Mouse (Mus musculus) left cerebral cortex, postnatal 10 days (tissue): Measurements from ENCODE around the gene Stpg4. TPM values are rescaled to one million over a fixed set of nuclear protein-coding genes. Genes with fewer than 3 reads are reported as not detected.

Experiments
- DNase-seq, 2 experiments: peaks; one replicate each; pipeline ENCODE4 v3.0.0; 2021 to 2022; ENCODE audit warnings: low spot score in 2 of 2, mixed read lengths in 1 of 2; ENCODE audit errors: extremely low spot score in 1 of 2
- intact Hi-C: fragments of 180-260 bp; cut with DNase I; formaldehyde crosslinking; loops from one replicate; pipeline ENCODE4 v1.15.1; 2025
- total RNA-seq, 2 experiments: library from RNA; stranded (reverse); gene quantifications; 2 replicates each; pipeline ENCODE4 v1.2.3; 2021

The Stpg4 gene
- total RNA-seq, 2 experiments from 2014 or later = 0.56 TPM; not detected in 1

DNA sequence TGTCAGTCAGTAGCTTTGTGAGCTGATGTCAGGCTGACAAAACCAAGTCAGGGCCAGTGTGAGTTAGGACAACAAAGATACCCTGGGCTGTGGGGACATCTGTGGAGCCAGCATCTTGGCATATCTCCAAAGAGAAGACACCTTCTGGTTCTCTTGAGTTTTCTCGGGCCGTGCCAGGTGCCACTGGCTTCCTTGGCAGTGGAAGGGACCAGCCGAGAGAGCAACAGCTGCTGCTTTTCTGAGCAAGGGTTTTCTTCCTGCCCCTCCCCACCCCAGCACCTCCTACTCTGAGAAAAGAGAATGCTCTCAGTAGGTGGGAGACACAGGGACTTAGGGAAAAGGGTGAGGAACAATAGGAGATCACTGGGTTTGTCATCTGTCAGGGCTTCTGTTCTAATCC is 66.4 kb downstream of the Stpg4 start:
- intact Hi-C loops = no loop called here
- DNase-seq = no peak

DNA sequence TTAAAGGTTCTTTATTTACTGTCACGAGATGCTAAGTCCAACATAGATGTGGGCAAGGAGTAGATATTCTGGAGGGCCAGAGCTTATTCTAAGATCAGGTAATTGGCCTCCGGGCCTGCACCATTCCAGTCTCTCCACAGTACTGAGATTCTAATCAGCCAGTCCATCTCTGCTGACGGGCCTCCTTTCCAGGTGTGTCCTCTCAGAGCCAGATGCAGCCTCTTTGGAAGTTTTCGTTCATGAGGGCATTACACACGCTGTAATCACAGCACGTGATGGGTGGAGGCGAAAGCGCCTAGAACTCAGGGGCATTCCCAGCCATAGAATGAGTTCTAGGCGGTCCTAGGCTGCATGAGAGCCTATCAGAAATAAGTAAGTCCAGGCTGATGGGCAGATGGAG is 70.0 kb downstream of the Stpg4 start:
- intact Hi-C loops = no loop called here
- no peak for DNase-seq

DNA sequence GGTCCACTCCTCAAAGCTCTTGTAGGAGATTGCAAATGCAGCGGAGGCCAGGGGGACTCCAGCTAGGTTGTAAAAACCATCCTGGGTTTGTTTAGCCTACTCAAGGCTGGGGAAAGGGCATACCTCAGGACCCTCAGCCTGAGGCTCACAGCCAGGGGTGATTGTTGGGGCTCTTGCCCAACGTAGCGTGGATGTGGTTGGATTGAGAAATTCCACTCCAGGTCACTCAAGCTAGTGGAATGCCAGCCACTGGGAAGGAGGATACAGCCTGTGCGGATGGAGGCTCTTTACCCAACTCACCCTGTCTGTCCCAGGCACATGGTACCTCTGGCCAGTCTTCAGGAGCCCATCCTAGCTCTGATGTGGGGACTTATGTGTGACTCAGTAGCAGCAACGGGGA is 71.3 kb downstream of the Stpg4 start:
- DNase-seq = no peak
- intact Hi-C loops = no loop called here

GRCm38 (mm10) chr17:87355456-87355855 is 72.1 kb downstream of the Stpg4 start:
- intact Hi-C loops = no loop called here
- no peak for DNase-seq

DNA sequence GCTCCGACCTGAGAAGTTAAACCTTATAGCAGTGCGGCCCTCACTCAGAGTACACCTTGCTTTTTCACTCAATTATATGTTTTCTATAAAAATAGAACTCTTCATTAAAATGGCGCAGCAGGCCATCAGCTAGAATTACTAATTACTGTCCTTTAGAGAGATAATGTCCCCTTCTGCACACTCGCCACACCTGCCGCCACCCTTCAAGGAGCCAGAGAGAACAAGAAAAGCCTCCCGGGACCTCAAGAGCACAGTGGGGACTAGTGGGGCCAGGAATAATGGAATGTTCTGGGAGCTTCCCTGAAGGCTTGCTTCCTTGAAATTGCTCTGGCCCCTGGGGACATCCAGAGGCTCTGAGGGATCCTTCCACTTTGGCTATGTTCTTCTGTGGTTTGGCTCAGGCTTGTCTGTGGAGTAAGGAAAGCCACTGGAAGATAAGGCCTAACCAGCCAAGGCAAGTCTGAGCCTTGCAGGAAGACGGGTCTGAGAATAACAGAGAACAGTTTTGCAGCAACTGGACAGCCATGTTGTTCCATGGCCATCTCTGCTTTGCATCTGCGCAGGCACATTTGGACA is 73.7 kb downstream of the Stpg4 start:
- intact Hi-C loops = no loop called here
- DNase-seq = no peak

DNA sequence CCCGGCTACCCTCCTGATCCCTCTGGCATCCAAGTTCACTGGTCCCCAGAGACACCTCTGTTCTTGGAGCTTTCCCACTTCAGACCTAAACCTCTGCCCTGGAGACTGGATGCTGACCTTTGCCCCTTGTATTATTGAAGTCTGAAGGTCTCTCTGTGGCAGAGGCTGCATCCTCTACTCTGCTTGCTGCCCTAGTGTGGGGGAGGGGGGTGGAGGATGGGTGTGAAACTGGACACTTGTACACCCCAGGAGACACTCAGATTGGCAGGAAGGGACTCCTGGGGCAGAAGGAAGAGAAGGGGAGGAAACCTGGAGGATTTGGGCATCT is 74.7 kb downstream of the Stpg4 start:
- intact Hi-C loops = no loop called here

GRCm38 (mm10) chr17:87352106-87352897 is 75.2 kb downstream of the Stpg4 start:
- DNase-seq = no peak
- intact Hi-C loops = no loop called here

More for the DNA sequence above, 74.7 kb downstream of the Stpg4 start:
- no peak for DNase-seq

DNA sequence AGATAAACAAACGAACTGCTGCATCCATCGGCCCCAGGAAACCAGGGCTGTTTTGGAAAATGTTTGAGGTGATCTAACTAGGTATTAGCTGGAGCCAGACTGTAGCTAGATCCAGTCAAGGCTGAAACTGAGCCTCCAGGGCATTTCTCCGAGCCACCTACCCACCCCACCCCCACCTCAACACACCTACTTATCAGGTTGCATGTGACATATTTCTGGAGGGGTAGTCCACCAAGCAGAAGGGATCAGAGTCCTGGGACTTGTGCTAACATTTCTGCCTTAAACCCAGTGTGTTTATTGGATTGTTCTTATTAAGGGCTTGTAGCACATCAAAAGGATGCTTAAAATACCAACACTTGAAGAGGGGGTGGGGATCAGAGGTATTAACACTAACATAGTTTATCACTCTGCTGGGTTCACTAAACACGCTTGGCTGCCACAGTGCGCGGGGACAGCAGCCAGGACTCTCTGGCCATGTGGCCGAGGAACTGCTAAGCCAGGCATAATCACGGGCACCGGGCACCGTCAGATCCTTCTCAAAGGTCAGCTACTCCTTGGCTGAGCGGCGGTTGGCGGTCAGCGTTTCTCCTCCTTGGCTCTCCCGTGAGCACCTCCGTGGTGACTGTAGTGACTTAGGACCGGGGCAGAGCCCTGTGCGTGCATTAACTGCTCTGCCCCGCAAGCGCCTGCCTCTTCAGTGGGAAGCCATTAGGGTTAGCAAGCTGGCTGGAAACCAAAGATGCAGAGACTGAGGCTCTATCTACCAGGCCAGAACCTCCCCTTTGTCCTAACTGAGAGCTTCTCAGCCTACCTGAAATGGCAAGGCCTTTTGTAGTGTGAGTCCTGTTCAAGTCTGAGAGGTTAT is 76.1 kb downstream of the Stpg4 start:
- intact Hi-C loops = no loop called here
- peak in 1 of 2 experiments; percentile 41 for DNase-seq

GRCm38 (mm10) chr17:87350471-87351240 is 76.9 kb downstream of the Stpg4 start:
- intact Hi-C loops = no loop called here

DNA sequence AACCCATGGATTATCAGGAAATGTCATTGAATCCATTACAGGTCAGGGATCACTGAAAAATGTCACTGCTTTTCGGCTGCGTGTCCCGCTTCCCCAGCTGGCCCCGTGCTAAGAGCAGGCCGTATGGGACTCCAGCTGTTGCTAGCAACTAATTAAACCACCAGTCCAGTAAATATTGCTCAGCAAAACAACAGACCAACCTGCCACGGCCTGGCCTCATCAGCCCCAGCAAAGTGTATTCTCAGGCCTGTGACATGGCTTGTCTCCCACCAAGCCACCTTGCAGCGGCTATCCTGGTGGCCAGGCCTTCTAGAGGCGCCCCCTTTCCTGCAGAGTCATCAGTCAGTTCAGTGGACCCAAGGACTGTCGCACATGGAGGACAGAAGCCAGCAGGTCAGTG is 78.0 kb downstream of the Stpg4 start:
- intact Hi-C loops = no loop called here
- DNase-seq = no peak

More at GRCm38 (mm10) chr17:87350471-87351240, 76.9 kb downstream of the Stpg4 start:
- DNase-seq = no peak

DNA sequence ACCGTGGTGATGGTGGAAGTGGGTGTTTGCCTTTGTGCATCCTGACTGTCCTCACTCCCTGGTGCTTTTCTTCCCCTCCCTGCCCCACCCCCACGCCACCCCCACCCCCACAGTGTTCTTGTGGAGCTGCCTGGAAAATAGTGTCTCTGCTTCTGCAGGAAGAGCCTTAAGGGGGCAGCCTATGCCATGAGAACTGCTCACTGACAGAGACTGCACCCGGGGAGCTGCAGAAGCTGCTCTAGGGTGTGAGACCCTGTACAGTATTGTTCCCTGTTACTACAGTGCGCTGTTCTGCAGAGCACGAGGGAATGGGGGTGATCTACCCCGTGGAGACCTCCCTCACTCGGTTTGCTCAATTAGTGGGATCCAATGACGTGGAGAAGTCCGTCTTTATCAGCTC is 78.5 kb downstream of the Stpg4 start:
- no peak for DNase-seq

GRCm38 (mm10) chr17:87348353-87348752 is 79.2 kb downstream of the Stpg4 start:
- intact Hi-C loops = no loop called here
- DNase-seq = no peak

More for the DNA sequence above, 78.5 kb downstream of the Stpg4 start:
- intact Hi-C loops = no loop called here

- DNase-seq = no peak
- intact Hi-C loops = no loop called here
Measured at GRCm38 (mm10) chr17:87345252-87345593, 82.3 kb downstream of the Stpg4 start.

- DNase-seq = no peak
- intact Hi-C loops = no loop called here
Measured at GRCm38 (mm10) chr17:87344441-87345251, 82.9 kb downstream of the Stpg4 start.

DNA sequence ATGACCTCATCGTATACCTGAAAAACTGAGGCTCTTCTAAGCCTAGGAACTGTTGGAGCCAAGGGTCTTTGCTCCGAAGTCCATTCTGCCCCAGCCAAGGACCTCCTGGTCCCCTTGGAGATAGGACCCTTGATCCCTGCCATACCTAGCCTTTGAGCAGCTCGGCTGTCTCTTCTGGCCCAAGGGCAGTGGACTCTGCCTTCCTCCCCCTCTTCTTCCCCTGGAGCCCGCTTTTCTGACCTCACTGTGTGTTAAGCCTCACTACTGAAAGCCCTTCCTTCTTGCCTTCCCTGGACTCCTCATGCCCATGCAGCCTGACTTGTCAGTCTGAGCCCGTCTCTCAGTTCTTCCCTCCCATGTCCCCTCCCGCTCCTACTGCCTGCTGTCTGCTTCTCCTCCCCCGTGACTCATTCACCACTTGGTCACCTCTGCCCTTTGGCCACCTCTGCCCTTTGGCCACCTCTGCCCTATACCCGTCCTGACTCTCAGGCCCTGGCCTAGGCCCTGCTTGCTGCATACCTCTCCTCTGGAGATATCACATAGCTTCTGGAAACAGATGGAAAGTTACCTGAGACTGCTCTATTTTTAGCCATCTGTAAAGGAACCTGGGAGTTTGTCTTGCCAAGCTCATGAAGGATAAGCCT is 84.4 kb downstream of the Stpg4 start:
- DNase-seq = no peak
- intact Hi-C loops = no loop called here
